Mouse (Mus musculus) retina, embryonic 14.5 days (tissue): ENCODE results near the gene Coro1a.
"Not testable (repeated sequence)": the region's sequence is repeated elsewhere in the genome, so short reads cannot be mapped to it uniquely, and the experiment has no call there.

Experiments used
- DNase-seq: peaks from one replicate; pipeline ENCODE4 v3.0.0-alpha.2; 2015; ENCODE audit warnings: low spot score

Coro1a gene

GRCm38 (mm10) chr7:126688156-126688555 is 19.4 kb downstream of the Coro1a start:
- not testable (repeated sequence) for DNase-seq

GRCm38 (mm10) chr7:126681221-126681620 is 26.4 kb downstream of the Coro1a start:
- no peak for DNase-seq

GRCm38 (mm10) chr7:126679683-126680082 is 27.9 kb downstream of the Coro1a start:
- no peak for DNase-seq

GRCm38 (mm10) chr7:126678545-126679341 is 28.8 kb downstream of the Coro1a start:
- no peak for DNase-seq

DNA sequence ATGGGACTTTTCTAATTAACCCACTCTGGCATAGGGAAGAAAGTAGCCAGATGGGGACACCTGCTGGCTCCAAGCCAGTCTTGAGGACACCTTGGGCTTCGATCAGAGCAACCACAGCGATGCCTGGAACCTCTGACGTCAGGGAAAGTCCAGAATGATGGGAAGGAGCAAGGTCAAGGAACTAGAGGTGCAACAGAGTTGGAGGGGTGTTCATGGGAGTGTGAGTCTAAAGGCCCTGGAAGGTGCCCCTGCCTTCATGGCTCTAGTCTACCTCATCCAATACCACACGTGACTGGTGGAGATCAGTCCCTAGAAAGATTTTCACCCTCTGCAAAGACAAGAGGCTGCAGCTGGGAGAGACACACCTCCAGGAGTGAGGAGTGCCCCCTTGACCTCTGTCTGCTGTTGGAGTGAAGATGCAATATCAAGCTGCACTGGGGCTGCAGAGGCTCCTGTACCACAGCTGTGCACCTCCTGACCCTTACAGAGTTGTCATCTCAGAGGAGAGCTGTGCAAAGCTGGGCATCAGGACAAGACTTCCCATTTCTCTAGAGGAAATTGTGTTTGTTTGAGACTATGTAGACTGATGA is 30.9 kb downstream of the Coro1a start:
- DNase-seq, result no peak

DNA sequence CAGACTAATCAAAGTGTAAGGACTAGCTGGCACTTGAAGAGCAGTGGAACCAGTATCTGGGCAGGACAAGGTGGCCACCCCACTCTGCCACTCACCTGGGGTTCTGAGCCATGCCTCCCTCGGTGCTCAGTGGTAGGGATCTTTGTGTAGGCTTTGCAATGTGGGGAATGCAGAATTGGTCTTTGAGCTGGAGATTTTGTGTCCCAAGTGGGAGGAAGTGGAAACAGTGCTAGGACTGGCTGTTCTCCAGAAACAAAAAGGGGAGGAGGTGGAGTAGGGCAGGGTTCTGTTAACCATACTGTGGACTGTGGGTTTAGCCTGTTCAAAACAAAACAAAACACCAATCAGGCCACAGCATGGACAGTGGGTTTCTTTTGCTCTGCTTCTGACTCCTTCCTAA is 31.4 kb downstream of the Coro1a start, which contains the start of gene Sult1a1:
Sult1a1 (minus strand) TSS at position 226 of the 400 bp plus-strand sequence.
- DNase-seq, result no peak

DNA sequence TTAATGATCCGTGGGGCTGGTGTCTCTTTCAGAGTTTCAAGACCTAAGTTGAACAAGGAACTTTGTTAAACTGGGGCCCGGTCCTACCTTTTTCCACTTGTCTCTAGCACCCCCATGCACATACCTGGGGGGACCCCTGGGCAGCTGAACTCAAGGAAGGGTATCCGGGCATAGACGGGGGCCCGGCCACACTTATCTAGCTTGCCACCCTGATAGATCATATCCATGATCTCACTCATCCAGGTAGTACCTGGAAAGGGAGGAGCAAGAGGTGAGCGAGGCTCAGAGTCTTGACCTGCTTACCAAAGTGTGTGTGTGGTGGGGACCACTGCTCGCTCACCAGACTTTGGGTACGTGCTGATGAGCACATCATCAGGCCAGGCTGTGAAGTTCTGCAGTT is 32.5 kb downstream of the Coro1a start:
- DNase-seq, result no peak

GRCm38 (mm10) chr7:126672111-126672510 is 35.5 kb downstream of the Coro1a start:
- DNase-seq, result no peak

DNA sequence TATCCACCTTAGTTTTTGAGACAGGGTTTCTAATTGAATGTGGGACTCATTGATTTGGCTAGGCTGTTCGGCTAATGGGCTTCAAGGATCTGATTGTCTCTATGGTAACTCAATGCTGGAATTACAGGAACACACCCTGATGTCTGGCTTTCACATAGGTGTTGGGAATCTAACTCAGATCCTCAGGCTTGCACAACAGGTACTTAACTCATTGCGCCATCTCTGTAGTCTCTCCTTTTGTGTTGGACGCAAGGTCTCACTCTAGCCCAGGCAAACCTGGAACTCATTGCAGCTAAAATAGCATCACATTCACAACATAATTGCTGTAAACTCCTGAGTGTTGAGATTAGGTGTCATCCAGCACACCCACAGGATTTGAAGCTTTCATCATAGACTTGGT is 37.4 kb downstream of the Coro1a start:
- DNase-seq, result no peak

DNA sequence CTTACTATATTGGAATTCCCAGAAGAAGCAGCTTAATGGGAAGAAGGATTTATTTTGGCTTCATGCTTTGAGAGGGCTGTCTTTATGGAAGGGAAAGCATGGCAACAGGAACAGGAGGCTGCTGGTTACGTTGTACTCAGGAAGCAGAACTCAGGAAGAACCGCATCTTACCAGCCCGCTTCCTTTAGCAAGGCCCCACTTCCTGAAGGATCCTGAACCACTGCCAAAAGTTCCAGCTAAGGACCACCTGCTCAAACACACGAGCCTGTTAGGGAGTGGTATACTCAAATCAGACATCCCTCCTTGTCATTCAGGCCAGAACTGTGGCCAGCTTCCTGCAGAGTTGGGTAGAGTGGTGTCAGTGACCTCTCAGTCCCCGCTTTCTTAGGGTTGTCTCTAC is 39.1 kb downstream of the Coro1a start:
- no peak for DNase-seq

DNA sequence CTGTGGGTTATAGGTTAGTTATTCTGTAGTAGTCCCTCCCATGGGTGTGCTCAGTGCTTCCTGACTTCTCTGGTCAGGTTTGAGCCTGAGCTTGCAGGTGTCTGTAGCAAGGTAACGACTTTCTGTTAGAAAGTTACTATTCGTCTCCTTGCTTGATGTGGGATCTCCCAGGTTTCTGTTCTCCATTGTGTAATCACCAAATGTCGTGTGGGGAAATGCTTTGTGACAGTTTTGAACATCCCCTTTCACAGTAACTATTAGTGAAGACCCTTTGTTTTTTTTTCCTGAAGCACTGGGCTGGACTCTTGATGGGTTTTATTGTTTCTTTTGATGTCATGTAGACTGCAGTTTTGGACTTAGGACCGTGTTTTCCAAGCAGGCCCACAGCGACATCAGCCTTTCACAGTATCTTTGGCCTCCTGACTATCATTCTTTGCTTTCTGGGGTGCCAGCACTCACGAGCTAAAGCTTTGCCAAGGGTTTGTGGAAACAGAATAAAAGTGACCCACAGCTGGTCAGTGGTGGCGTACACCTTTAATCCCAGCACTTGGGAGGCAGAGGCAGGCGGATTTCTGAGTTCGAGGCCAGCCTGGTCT is 40.0 kb downstream of the Coro1a start:
- no peak for DNase-seq

GRCm38 (mm10) chr7:126665269-126665668 is 42.3 kb downstream of the Coro1a start:
- DNase-seq, result no peak

GRCm38 (mm10) chr7:126663646-126664045 is 43.9 kb downstream of the Coro1a start:
- no peak for DNase-seq

DNA sequence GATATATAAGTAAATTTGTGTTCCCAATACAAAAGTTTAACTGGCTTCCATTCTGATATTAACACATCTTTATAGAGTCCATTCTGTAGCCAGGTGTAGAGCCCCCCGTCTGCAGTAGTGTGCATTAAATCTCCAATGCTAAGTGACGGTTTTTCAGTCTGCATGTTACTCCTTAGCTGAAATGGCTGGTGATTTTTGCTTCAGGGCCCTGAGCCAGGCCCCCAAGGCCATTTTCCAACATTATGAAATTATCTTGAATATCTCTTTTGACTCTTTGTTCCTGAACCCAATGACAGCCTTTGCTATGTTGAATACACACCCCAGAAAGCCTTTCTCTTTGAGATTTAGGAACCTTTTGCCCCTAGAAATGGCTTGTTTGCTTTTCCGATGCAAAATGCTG is 47.8 kb downstream of the Coro1a start:
- DNase-seq, result no peak

DNA sequence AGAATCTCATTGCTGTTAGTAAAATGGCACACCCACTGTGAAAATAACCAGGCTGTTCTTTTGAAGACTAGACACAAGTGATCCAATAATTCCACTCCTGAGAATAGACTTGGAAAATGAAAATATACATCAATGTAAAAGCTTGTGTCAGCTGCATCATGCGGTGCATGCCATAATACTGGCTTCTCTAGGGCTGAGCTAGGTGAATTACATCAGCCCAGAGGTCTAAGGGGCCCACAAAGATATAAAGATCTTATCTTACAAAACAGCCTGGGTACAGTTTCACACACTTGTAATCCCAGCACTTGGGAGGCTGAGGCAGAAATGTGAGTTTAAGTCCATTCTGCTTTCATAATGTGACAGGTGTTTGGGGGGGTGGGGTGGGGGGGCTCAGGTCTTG is 50.1 kb downstream of the Coro1a start:
- no peak for DNase-seq

DNA sequence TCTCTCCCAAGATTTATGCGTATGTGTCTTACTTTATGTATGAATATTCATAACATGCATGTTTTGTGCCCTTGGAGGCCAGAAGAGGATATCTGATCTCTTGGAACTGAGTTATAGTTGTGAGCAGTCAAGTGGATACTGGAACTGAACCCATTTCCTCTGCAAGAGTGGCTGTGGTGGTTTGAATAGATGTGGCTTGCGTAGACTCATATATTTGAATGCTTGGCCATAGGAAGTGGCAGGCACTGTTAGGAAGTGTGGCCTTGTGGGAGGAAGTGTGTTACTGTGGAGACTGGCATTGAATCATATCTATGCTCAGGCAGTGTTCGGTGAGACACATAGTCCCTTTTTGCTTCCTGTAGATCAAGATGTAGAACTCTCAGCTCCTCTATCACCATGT is 51.9 kb downstream of the Coro1a start:
- no peak for DNase-seq

- no peak for DNase-seq
Measured at GRCm38 (mm10) chr7:126653991-126654390, 53.6 kb downstream of the Coro1a start.

DNA sequence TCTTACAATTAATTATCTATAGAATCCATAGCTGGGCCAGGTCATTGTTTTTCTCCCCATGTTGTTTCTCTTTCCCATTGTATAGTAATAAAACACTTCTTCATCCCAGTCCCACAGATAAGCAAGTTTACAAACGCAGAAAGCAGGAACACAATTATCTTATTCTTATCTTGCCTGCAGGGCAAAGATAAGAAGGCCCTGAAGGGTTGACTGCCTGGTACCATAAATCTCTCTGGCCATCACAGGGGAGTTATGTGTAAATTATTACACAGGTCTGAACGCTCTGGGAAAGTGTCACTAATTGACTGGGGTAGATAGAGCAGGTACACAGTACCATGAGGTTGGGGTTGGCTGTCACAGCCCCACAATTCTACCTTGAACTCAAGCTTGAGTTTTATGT is 56.7 kb downstream of the Coro1a start:
- no peak for DNase-seq
